Mouse (Mus musculus): Measurements from ENCODE around the gene Rnf183.

Gene Rnf183

DNA sequence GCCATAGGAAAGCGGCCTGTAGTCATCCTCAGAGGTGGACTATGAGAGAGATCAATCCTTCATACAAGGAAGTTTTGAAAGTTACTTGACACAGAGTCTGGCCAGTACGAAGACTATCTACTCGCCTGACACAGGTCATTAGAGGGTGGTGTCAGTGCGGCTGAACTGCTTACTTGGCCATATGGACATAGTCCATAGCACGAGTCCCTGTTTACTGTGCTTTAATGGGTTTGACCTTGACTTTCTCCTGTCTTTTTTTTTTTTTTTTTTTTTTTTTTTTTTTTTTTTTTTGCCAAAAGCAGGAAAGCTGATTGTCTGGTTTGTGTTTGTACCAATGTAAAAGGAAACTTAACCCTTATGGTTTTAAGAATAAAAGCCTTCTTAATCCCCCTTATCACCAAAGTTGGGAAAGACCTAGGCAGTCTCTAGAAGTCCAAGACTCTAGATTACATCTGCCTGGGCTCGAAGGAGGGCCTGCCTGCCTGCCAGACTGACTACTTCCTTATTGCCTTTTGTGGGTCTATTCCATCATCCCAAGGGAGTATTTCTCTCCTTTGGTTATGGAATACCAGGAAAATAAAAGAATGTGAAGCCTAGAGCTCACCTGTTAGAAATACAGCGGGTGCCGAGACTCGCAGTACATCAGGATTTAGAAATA is 55.2 kb downstream of the Rnf183 start:
- no peak for DNase-seq
